Mouse (Mus musculus): ENCODE measurements around the gene Taf10. TPM values are rescaled to one million over a fixed set of nuclear protein-coding genes. Genes with fewer than 3 reads are reported as not detected.

Taf10 gene
- polyA plus RNA-seq (2015; fragmentation: Nextera tagmentation; extraction: Ambion mirVana): 83.7 and 100 TPM in 2 replicates

GRCm38 (mm10) chr7:105743926-105744590 is at the start of gene Taf10:
TSS of gene Taf10 (minus strand) at chr7:105744361.

GRCm38 (mm10) chr7:105787285-105788140 is 43.4 kb upstream of the Taf10 start, which contains the start of gene Dchs1:
TSS of gene Dchs1 (minus strand) at chr7:105787654.

GRCm38 (mm10) chr7:105751491-105752433 is 7.6 kb upstream of the Taf10 start, which contains the start of gene Tpp1:
TSS of gene Tpp1 (minus strand) at chr7:105752235.

GRCm38 (mm10) chr7:105736911-105737521 is 7.1 kb downstream of the Taf10 start, which contains the start of gene Rrp8:
TSS of gene Rrp8 (minus strand) at chr7:105737385.

GRCm38 (mm10) chr7:105736264-105736901 is 7.8 kb downstream of the Taf10 start, which contains the start of gene Ilk:
TSS of gene Ilk (plus strand) at chr7:105736592.

Other genes starting within 250 kb of the Taf10 start
- 28.9 and 31.0 TPM in 2 replicates for gene Smpd1, start 190.0 kb downstream of the Taf10 start, polyA plus RNA-seq (2015; fragmentation: Nextera tagmentation; extraction: Ambion mirVana)
- gene Apbb1, start 162.7 kb downstream of the Taf10 start, polyA plus RNA-seq (2015; fragmentation: Nextera tagmentation; extraction: Ambion mirVana): 20.1 and 20.4 TPM in 2 replicates
- gene Hpx, start 144.2 kb downstream of the Taf10 start, polyA plus RNA-seq (2015; fragmentation: Nextera tagmentation; extraction: Ambion mirVana): 0.79 and 2.3 TPM in 2 replicates
- 36.2 and 40.7 TPM in 2 replicates for gene Trim3, start 110.8 kb downstream of the Taf10 start, polyA plus RNA-seq (2015; fragmentation: Nextera tagmentation; extraction: Ambion mirVana)
- gene Timm10b, start 104.3 kb downstream of the Taf10 start, polyA plus RNA-seq (2015; fragmentation: Nextera tagmentation; extraction: Ambion mirVana): 202 and 204 TPM in 2 replicates
- 50.8 and 51.2 TPM in 2 replicates for gene Arfip2, start 103.9 kb downstream of the Taf10 start, polyA plus RNA-seq (2015; fragmentation: Nextera tagmentation; extraction: Ambion mirVana)
- 27.3 and 48.5 TPM in 2 replicates for gene Gm45799, start 103.8 kb downstream of the Taf10 start, polyA plus RNA-seq (2015; fragmentation: Nextera tagmentation; extraction: Ambion mirVana)
- 0.42 and 0.56 TPM in 2 replicates for gene Dnhd1, start 93.5 kb downstream of the Taf10 start, polyA plus RNA-seq (2015; fragmentation: Nextera tagmentation; extraction: Ambion mirVana)
- 997 and 1,007 TPM in 2 replicates for gene Ilk, start 7.8 kb downstream of the Taf10 start, polyA plus RNA-seq (2015; fragmentation: Nextera tagmentation; extraction: Ambion mirVana)
- gene Rrp8, start 7.0 kb downstream of the Taf10 start, polyA plus RNA-seq (2015; fragmentation: Nextera tagmentation; extraction: Ambion mirVana): 21.7 and 26.0 TPM in 2 replicates
- gene Tpp1, start 7.9 kb upstream of the Taf10 start, polyA plus RNA-seq (2015; fragmentation: Nextera tagmentation; extraction: Ambion mirVana): 82.6 and 86.1 TPM in 2 replicates
- 2.9 and 3.0 TPM in 2 replicates for gene Dchs1, start 43.3 kb upstream of the Taf10 start, polyA plus RNA-seq (2015; fragmentation: Nextera tagmentation; extraction: Ambion mirVana)
- 395 and 404 TPM in 2 replicates for gene Mrpl17, start 66.7 kb upstream of the Taf10 start, polyA plus RNA-seq (2015; fragmentation: Nextera tagmentation; extraction: Ambion mirVana)
- 0.57 and 0.91 TPM in 2 replicates for gene Gm4070, start 209.6 kb upstream of the Taf10 start, polyA plus RNA-seq (2015; fragmentation: Nextera tagmentation; extraction: Ambion mirVana)

Measured in urinary bladder, postnatal 0 days (tissue).